Mouse (Mus musculus): Measurements from ENCODE around the gene Klhl30.

DNA sequence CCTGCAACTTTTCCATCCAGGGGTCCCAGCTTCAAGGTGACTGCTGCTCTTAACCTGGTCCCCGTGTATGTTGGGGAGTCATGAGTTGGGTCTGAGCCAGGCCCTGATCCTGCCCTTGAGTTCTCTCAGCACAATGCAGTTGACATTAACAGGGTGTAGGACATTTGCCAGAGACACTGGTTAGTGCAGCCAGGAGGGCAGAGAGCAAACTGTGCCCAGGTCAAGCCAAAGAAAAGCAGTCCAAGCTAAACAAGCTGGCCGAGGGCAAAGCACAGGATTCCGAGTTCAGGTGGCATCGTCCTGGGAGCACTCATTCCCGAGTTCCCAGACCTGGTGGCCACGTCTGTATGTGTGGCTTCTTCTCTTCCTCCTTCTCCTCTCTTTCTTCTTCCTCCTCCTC is 33.2 kb upstream of the Klhl30 start:
- TF ChIP-seq POLR2A (IDR thresholded peaks at IDR 0.05; ENCODE audit: low read depth, low read length) (no peak), CTCF (conservative IDR thresholded peaks at IDR 0.05; ENCODE audit: insufficient read depth, insufficient read length, low read depth, low read length) (no peak)
